ENCODE assay signal across 8 mouse cellular contexts in the genomic region with DNA sequence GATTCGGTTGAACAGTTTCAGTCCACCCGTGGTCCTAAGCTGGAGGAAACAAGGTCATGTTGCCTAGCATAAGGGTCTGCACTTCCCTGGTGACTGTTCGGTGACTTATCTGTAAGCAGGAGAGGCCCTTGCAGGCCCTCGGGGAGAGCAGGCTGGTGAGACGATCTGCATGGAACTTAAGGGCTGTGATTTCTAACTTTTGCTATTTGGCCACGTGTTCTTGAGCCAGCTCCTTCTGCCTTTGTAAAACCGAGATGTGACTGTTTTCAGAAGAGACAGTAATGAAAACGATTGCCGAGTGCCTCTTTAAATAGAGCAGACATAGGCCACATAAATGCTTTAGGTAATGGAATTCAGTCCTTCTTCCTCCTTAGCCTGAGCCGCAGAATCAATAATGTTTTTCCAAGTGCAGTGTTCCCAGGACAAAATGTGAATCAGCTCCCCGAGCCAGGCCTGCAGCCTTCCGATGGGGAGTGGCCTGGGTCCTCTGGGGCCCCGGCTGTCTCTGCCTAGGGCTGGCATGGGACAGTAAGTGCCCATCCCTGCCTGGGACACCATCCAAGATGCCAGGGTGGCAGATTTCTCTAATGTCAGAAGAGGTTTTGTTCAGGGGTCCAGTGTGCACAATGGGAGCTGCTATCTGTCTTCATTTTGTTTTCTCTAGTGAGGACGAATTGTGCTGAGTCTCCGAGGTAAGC. TPM values are rescaled to one million over a fixed set of nuclear protein-coding genes. Genes with fewer than 3 reads are reported as not detected.
A peak's percentile ranks its signal among the peaks of the same experiment; 100 is the strongest.
DNase-seq lines count a peak whose midpoint lies in the region; ATAC-seq and TF ChIP-seq lines count a peak whose summit lies in the region.

No protein-coding gene starts in this region.

- no peak for TF ChIP-seq CTCF in kidney, postnatal 0 days (IDR thresholded peaks at IDR 0.05; ENCODE audit: low read depth)

- H3K4me1 ChIP-seq in kidney, postnatal 0 days (replicated peaks; ENCODE audit: insufficient read depth, low read length) = peaks cover 34% of the 10 kb centered on the region
- peaks cover 58% of the 10 kb centered on the region for H3K4me1 ChIP-seq in embryonic facial prominence, embryonic 12.5 days
- H3K4me1 ChIP-seq in hindbrain, embryonic 15.5 days (replicated peaks) = peaks cover 45% of the 10 kb centered on the region
- peaks cover 70% of the 10 kb centered on the region for H3K4me1 ChIP-seq in neural tube, embryonic 13.5 days (replicated peaks)

- no peak overlapping the region for H3K4me3 ChIP-seq in kidney, postnatal 0 days (replicated peaks; ENCODE audit: low read depth, low read length)
- H3K4me3 ChIP-seq in embryonic facial prominence, embryonic 12.5 days = no peak overlapping the region
- no peak overlapping the region for H3K4me3 ChIP-seq in hindbrain, embryonic 15.5 days
- H3K4me3 ChIP-seq in neural tube, embryonic 13.5 days = no peak overlapping the region

- WGBS in kidney, postnatal 0 days = 46% methylated on average over 15 of the region's 15 CpGs
- 29% methylated on average over 15 of the region's 15 CpGs for WGBS in embryonic facial prominence, embryonic 12.5 days
- WGBS in hindbrain, embryonic 15.5 days = 27% methylated on average over 15 of the region's 15 CpGs
- WGBS in neural tube, embryonic 13.5 days = 38% methylated on average over 15 of the region's 15 CpGs

- H3K4me2 ChIP-seq in kidney, postnatal 0 days (ENCODE audit: low read length) = no peak overlapping the region
- no peak overlapping the region for H3K4me2 ChIP-seq in embryonic facial prominence, embryonic 12.5 days (replicated peaks)
- H3K4me2 ChIP-seq in hindbrain, embryonic 15.5 days = no peak overlapping the region
- H3K4me2 ChIP-seq in neural tube, embryonic 13.5 days = no peak overlapping the region

- H3K27me3 ChIP-seq in kidney, postnatal 0 days (ENCODE audit: insufficient read depth, low read length) = no peaks in the 10 kb centered on the region
- H3K27me3 ChIP-seq in embryonic facial prominence, embryonic 12.5 days = no peaks in the 10 kb centered on the region
- H3K27me3 ChIP-seq in hindbrain, embryonic 15.5 days = no peaks in the 10 kb centered on the region
- H3K27me3 ChIP-seq in neural tube, embryonic 13.5 days = no peaks in the 10 kb centered on the region

- H3K9me3 ChIP-seq in kidney, postnatal 0 days (replicated peaks; ENCODE audit: low read length) = no peaks in the 10 kb centered on the region
- no peaks in the 10 kb centered on the region for H3K9me3 ChIP-seq in embryonic facial prominence, embryonic 12.5 days
- H3K9me3 ChIP-seq in hindbrain, embryonic 15.5 days = no peaks in the 10 kb centered on the region
- no peaks in the 10 kb centered on the region for H3K9me3 ChIP-seq in neural tube, embryonic 13.5 days

- H3K27ac ChIP-seq in kidney, postnatal 0 days = peak overlapping the region; percentile 66
- peak overlapping the region; percentile 64 for H3K27ac ChIP-seq in embryonic facial prominence, embryonic 12.5 days
- H3K27ac ChIP-seq in hindbrain, embryonic 15.5 days (replicated peaks) = peak overlapping the region; percentile 51
- peak overlapping the region; percentile 78 for H3K27ac ChIP-seq in neural tube, embryonic 13.5 days (replicated peaks)

- H3K36me3 ChIP-seq in kidney, postnatal 0 days (ENCODE audit: insufficient read depth, low read length) = no peaks in the 10 kb centered on the region
- H3K36me3 ChIP-seq in embryonic facial prominence, embryonic 12.5 days = no peaks in the 10 kb centered on the region
- no peaks in the 10 kb centered on the region for H3K36me3 ChIP-seq in hindbrain, embryonic 15.5 days
- no peaks in the 10 kb centered on the region for H3K36me3 ChIP-seq in neural tube, embryonic 13.5 days

- no peak for DNase-seq in kidney, postnatal 0 days (ENCODE audit: low spot score)
- DNase-seq in kidney, adult 18-20 months = no peak
- no peak for DNase-seq in adrenal gland, adult 8-10 months
- no peak for DNase-seq in ovary, postnatal 10 days (ENCODE audit: low spot score)
- DNase-seq in layer of hippocampus, postnatal 14 days (ENCODE audit: low spot score in 2 of 2) = no peak

- no peak overlapping the region for H3K9ac ChIP-seq in kidney, postnatal 0 days (ENCODE audit: low read depth, low read length)
- H3K9ac ChIP-seq in embryonic facial prominence, embryonic 12.5 days = no peak overlapping the region
- H3K9ac ChIP-seq in hindbrain, embryonic 15.5 days = no peak overlapping the region
- H3K9ac ChIP-seq in neural tube, embryonic 13.5 days = peak overlapping the region; percentile 52

- no peak for ATAC-seq in kidney, postnatal 0 days (replicated peaks; ENCODE audit: low FRiP score, low read depth)
- ATAC-seq in embryonic facial prominence, embryonic 12.5 days (ENCODE audit: insufficient number of reproducible peaks, insufficient read depth, low FRiP score, low TSS enrichment) = no peak
- peak; percentile 55; the same call in 1 of the 2 replicates for ATAC-seq in hindbrain, embryonic 15.5 days (ENCODE audit: low FRiP score, low read depth)
- ATAC-seq in neural tube, embryonic 13.5 days (ENCODE audit: low read depth) = peak; percentile 70

RNA-seq across cellular contexts. Expression of a gene that starts 34.8 kb away (rescaled TPM):
- polyA plus RNA-seq in kidney, postnatal 0 days (2015; fragmentation: Nextera tagmentation; extraction: Ambion mirVana) = 206 and 225 TPM in 2 replicates
- polyA plus RNA-seq in embryonic facial prominence, embryonic 12.5 days (2016; fragmentation: Nextera tagmentation; extraction: Ambion mirVana) = 166 and 167 TPM in 2 replicates
- polyA plus RNA-seq in hindbrain, embryonic 15.5 days (2015; fragmentation: Nextera tagmentation; extraction: Ambion mirVana) = 121 and 127 TPM in 2 replicates
- 139 and 143 TPM in 2 replicates for polyA plus RNA-seq in neural tube, embryonic 13.5 days (2015; fragmentation: Nextera tagmentation; extraction: Ambion mirVana)
- total RNA-seq in adrenal gland, adult 8-10 months (2022) = 10 to 100 TPM; 53.2 to 85.2 (median 69.2) TPM
- total RNA-seq in layer of hippocampus, postnatal 14 days (2021) = 10 to 100 TPM; 58.8 to 61.2 TPM

Comparison
In these comparisons a context has a peak if more than half of its experiments do, and no peak if none do; other contexts are left out.
1. ATAC-seq: peak in hindbrain, embryonic 15.5 days (single experiment) and neural tube, embryonic 13.5 days (single experiment); none in kidney, postnatal 0 days (single experiment) and embryonic facial prominence, embryonic 12.5 days (single experiment).
2. Peak in every context shown above with its lines, with median percentiles within 50 percentile points of each other: H3K27ac ChIP-seq.